Mouse (Mus musculus) kidney, adult 18-20 months (tissue): Measurements from ENCODE around the gene Eif6.

Experiments
- DNase-seq: peaks from one replicate; pipeline ENCODE4 v3.0.0; 2021

The Eif6 gene

GRCm38 (mm10) chr2:155784534-155784933 is 42.2 kb downstream of the Eif6 start:
- no peak for DNase-seq

GRCm38 (mm10) chr2:155779506-155779905 is 47.2 kb downstream of the Eif6 start:
- no peak for DNase-seq

GRCm38 (mm10) chr2:155779066-155779465 is 47.7 kb downstream of the Eif6 start:
- DNase-seq, result no peak

GRCm38 (mm10) chr2:155778004-155778403 is 48.7 kb downstream of the Eif6 start:
- no peak for DNase-seq

- DNase-seq, result no peak
Measured at GRCm38 (mm10) chr2:155777688-155777985, 49.1 kb downstream of the Eif6 start.

GRCm38 (mm10) chr2:155776824-155777687 is 49.7 kb downstream of the Eif6 start:
- no peak for DNase-seq

- DNase-seq, result peak; percentile 46
Measured at GRCm38 (mm10) chr2:155775685-155776263, 51.0 kb downstream of the Eif6 start.

- no peak for DNase-seq
Measured at GRCm38 (mm10) chr2:155774927-155775684, 51.6 kb downstream of the Eif6 start, which contains the start of gene Mmp24. Gene Mmp24, plus strand, starts transcription at chr2:155775342.

GRCm38 (mm10) chr2:155774261-155774926 is 52.3 kb downstream of the Eif6 start:
- DNase-seq, result no peak

GRCm38 (mm10) chr2:155773664-155774063 is 53.1 kb downstream of the Eif6 start:
- no peak for DNase-seq
